ENCODE assay signal across 8 mouse cellular contexts in genomic region chr2:24935057-24935796, GRCm38 (mm10). TPM values are rescaled to one million over a fixed set of nuclear protein-coding genes. Genes with fewer than 3 reads are reported as not detected.
DNase-seq lines count a peak whose midpoint lies in the region; ATAC-seq and TF ChIP-seq lines count a peak whose summit lies in the region.

Gene Arrdc1 (minus strand): TSS chr2:24935252.

- H3K27ac ChIP-seq in embryonic facial prominence, embryonic 13.5 days = peak within 1 kb of the TSS; percentile 66
- H3K27ac ChIP-seq in kidney, adult 2 months (ENCODE audit: insufficient read depth, low read depth, low read length) = peak within 1 kb of the TSS; percentile 83
- H3K27ac ChIP-seq in limb, embryonic 12.5 days = no peak within 1 kb of the TSS
- peak within 1 kb of the TSS; percentile 56 for H3K27ac ChIP-seq in midbrain, embryonic 15.5 days
- peak within 1 kb of the TSS; percentile 95 for H3K27ac ChIP-seq in spleen, adult 2 months (ENCODE audit: insufficient read depth, low read length)

- peak; percentile 94 for ATAC-seq in embryonic facial prominence, embryonic 13.5 days (ENCODE audit: insufficient number of reproducible peaks, insufficient read depth, low FRiP score, low TSS enrichment, low read depth)
- peak; percentile 90 for ATAC-seq in limb, embryonic 12.5 days (ENCODE audit: insufficient number of reproducible peaks, insufficient read depth, low FRiP score, low TSS enrichment, low read depth)
- peak; percentile 93 for ATAC-seq in midbrain, embryonic 15.5 days (replicated peaks)

- DNase-seq in 3134 (ENCODE audit: extremely low read depth, insufficient read length, low spot score) = peak; percentile 95
- DNase-seq in adrenal gland, postnatal 36 days = peak; percentile 95
- peak; percentile 93 to 95 for DNase-seq in heart, adult 18-20 months
- DNase-seq in kidney, adult 2 months = peak; percentile 98
- peak; percentile 93 to 97 for DNase-seq in spleen, adult 2 months (ENCODE audit: low read depth in 1 of 2, low spot score in 2 of 2)

- TF ChIP-seq POLR2A in kidney, adult 2 months (IDR thresholded peaks at IDR 0.05; ENCODE audit: low read depth, low read length) = peak; percentile 64
- peak; percentile 85 for TF ChIP-seq POLR2A in spleen, adult 2 months (IDR thresholded peaks at IDR 0.05; ENCODE audit: low read depth, low read length)

- WGBS in embryonic facial prominence, embryonic 13.5 days = under 1% methylated on average over 48 of the region's 49 CpGs
- WGBS in kidney, adult 2 months = under 1% methylated on average over 48 of the region's 49 CpGs
- under 1% methylated on average over 49 of the region's 49 CpGs for WGBS in limb, embryonic 12.5 days
- WGBS in midbrain, embryonic 15.5 days = 1% methylated on average over 49 of the region's 49 CpGs
- under 1% methylated on average over 48 of the region's 49 CpGs for WGBS in spleen, adult 2 months

- peak within 1 kb of the TSS; percentile 78 for H3K9ac ChIP-seq in embryonic facial prominence, embryonic 13.5 days
- H3K9ac ChIP-seq in limb, embryonic 12.5 days (replicated peaks) = peak within 1 kb of the TSS; percentile 74
- H3K9ac ChIP-seq in midbrain, embryonic 15.5 days = peak within 1 kb of the TSS; percentile 59

- peak; percentile 58 for TF ChIP-seq CTCF in kidney, adult 2 months (conservative IDR thresholded peaks at IDR 0.05; ENCODE audit: insufficient read depth, insufficient read length, low read depth, low read length)
- peak; percentile 47; the same call in 1 of the 2 replicates for TF ChIP-seq CTCF in spleen, adult 2 months (IDR thresholded peaks at IDR 0.05; ENCODE audit: extremely low read depth, insufficient read depth, insufficient read length, insufficient replicate concordance)

- H3K36me3 ChIP-seq in embryonic facial prominence, embryonic 13.5 days = no peaks in the 10 kb centered on the region
- H3K36me3 ChIP-seq in kidney, adult 2 months (ENCODE audit: control insufficient read depth, insufficient read depth, low read length) = no peaks in the 10 kb centered on the region
- no peaks in the 10 kb centered on the region for H3K36me3 ChIP-seq in limb, embryonic 12.5 days
- H3K36me3 ChIP-seq in midbrain, embryonic 15.5 days (replicated peaks) = no peaks in the 10 kb centered on the region
- no peaks in the 10 kb centered on the region for H3K36me3 ChIP-seq in spleen, adult 2 months (ENCODE audit: control insufficient read depth, insufficient read depth, low read length)

- H3K4me1 ChIP-seq in embryonic facial prominence, embryonic 13.5 days = peaks cover 12% of the 10 kb centered on the region
- peaks cover 6% of the 10 kb centered on the region; the same call in 1 of the 2 replicates for H3K4me1 ChIP-seq in kidney, adult 2 months (ENCODE audit: control insufficient read depth, insufficient read depth, low read length)
- peaks cover 8% of the 10 kb centered on the region; the same call in 1 of the 2 replicates for H3K4me1 ChIP-seq in limb, embryonic 12.5 days (replicated peaks)
- H3K4me1 ChIP-seq in midbrain, embryonic 15.5 days = peaks cover 21% of the 10 kb centered on the region
- peaks cover 8% of the 10 kb centered on the region; the same call in 1 of the 2 replicates for H3K4me1 ChIP-seq in spleen, adult 2 months (ENCODE audit: control insufficient read depth, insufficient read depth, insufficient read length)

- H3K4me3 ChIP-seq in embryonic facial prominence, embryonic 13.5 days = peak within 1 kb of the TSS; percentile 68
- H3K4me3 ChIP-seq in kidney, adult 2 months (ENCODE audit: insufficient read depth, low read depth, low read length) = peak within 1 kb of the TSS; percentile 86
- H3K4me3 ChIP-seq in limb, embryonic 12.5 days (replicated peaks) = peak within 1 kb of the TSS; percentile 63
- H3K4me3 ChIP-seq in midbrain, embryonic 15.5 days = peak within 1 kb of the TSS; percentile 55
- H3K4me3 ChIP-seq in spleen, adult 2 months (ENCODE audit: extremely low read depth, insufficient read depth, insufficient read length) = peak within 1 kb of the TSS; percentile 73

- peak within 1 kb of the TSS; percentile 95 for H3K4me2 ChIP-seq in embryonic facial prominence, embryonic 13.5 days
- H3K4me2 ChIP-seq in limb, embryonic 12.5 days = peak within 1 kb of the TSS; percentile 94
- peak within 1 kb of the TSS; percentile 89 for H3K4me2 ChIP-seq in midbrain, embryonic 15.5 days

- peaks cover 12% of the 10 kb centered on the region for H3K27me3 ChIP-seq in embryonic facial prominence, embryonic 13.5 days
- no peaks in the 10 kb centered on the region for H3K27me3 ChIP-seq in kidney, adult 2 months (replicated peaks; ENCODE audit: control insufficient read depth, insufficient read depth, low read length)
- peaks cover 19% of the 10 kb centered on the region for H3K27me3 ChIP-seq in limb, embryonic 12.5 days
- no peaks in the 10 kb centered on the region for H3K27me3 ChIP-seq in midbrain, embryonic 15.5 days (replicated peaks)
- no peaks in the 10 kb centered on the region for H3K27me3 ChIP-seq in spleen, adult 2 months (ENCODE audit: control insufficient read depth, insufficient read depth, low read length)

- H3K9me3 ChIP-seq in embryonic facial prominence, embryonic 13.5 days = no peaks in the 10 kb centered on the region
- no peaks in the 10 kb centered on the region for H3K9me3 ChIP-seq in limb, embryonic 12.5 days
- H3K9me3 ChIP-seq in midbrain, embryonic 15.5 days = no peaks in the 10 kb centered on the region

RNA-seq across cellular contexts. Expression of gene Arrdc1, which starts in this region (rescaled TPM):
- total RNA-seq in adrenal gland, postnatal 36 days (2021) = 10 to 100 TPM in 1 of 2 experiments, 1 to 10 TPM in 1; 9.7 to 15.0 TPM
- 34.8 and 39.0 TPM in 2 replicates for polyA plus RNA-seq in embryonic facial prominence, embryonic 13.5 days (2015; fragmentation: Nextera tagmentation; extraction: Ambion mirVana)
- total RNA-seq in heart, adult 18-20 months (2021) = 1 to 10 TPM; 3.1 to 5.6 TPM
- polyA plus RNA-seq in kidney, adult 2 months (2012; rRNA removed) = 85.7 and 107 TPM in 2 replicates
- 21.3 and 21.6 TPM in 2 replicates for polyA plus RNA-seq in limb, embryonic 12.5 days (2016; fragmentation: Nextera tagmentation; extraction: Ambion mirVana)
- polyA plus RNA-seq in midbrain, embryonic 15.5 days (2015; fragmentation: Nextera tagmentation; extraction: Ambion mirVana) = 33.5 and 35.7 TPM in 2 replicates
- 192 and 248 TPM in 2 replicates for polyA plus RNA-seq in spleen, adult 2 months (2012; rRNA removed)
